Mouse (Mus musculus): Measurements from ENCODE around the gene Fbf1. TPM values are rescaled to one million over a fixed set of nuclear protein-coding genes. Genes with fewer than 3 reads are reported as not detected.

Gene Fbf1
- polyA plus RNA-seq, 1 experiment from 2014 or later: 38.3 TPM

GRCm38 (mm10) chr11:116198639-116199531, 30.9 kb upstream of the Fbf1 start, which contains the start of the genes Ten1 and Acox1:
Ten1 (plus strand) TSS chr11:116198855.
Acox1 (minus strand) TSS chr11:116199045.
- H3K4me1 ChIP-seq: peaks cover 14% of the 10 kb centered on the region
- H3K36me3 ChIP-seq: peaks cover 22% of the 10 kb centered on the region
- H3K27me3 ChIP-seq: no peaks in the 10 kb centered on the region
- peak; percentile 97 for ATAC-seq (ENCODE audit: insufficient number of reproducible peaks, low FRiP score, low TSS enrichment, low read depth)
- H3K9me3 ChIP-seq: no peaks in the 10 kb centered on the region
- peak within 1 kb of the TSS; percentile 82 for H3K4me3 ChIP-seq
- H3K9ac ChIP-seq: peak within 1 kb of the TSS; percentile 88
- H3K27ac ChIP-seq: peak within 1 kb of the TSS; percentile 95
- peak within 1 kb of the TSS; percentile 55 for H3K4me2 ChIP-seq
- under 1% methylated on average over 62 of the region's 62 CpGs for WGBS

- WGBS: 20% methylated on average over 13 of the region's 13 CpGs
- Histone ChIP-seq H3K27ac (peak overlapping the region; percentile 95), H3K9me3 (no peaks in the 10 kb centered on the region), H3K36me3 (peaks cover 16% of the 10 kb centered on the region), H3K4me1 (peaks cover 14% of the 10 kb centered on the region), H3K9ac (peak overlapping the region; percentile 88), H3K4me2 (peak overlapping the region; percentile 55), H3K27me3 (no peaks in the 10 kb centered on the region), H3K4me3 (peak overlapping the region; percentile 82)
- ATAC-seq (ENCODE audit: insufficient number of reproducible peaks, low FRiP score, low TSS enrichment, low read depth): no peak
These were observed 30.2 kb upstream of the Fbf1 start for GRCm38 (mm10) chr11:116198132-116198531.

- no peak overlapping the region for H3K9ac ChIP-seq
- no peak for ATAC-seq (ENCODE audit: insufficient number of reproducible peaks, low FRiP score, low TSS enrichment, low read depth)
These were observed 29.6 kb upstream of the Fbf1 start for GRCm38 (mm10) chr11:116197584-116197906.

GRCm38 (mm10) chr11:116196866-116197583, 29.1 kb upstream of the Fbf1 start:
- Histone ChIP-seq H3K4me2 (no peak overlapping the region), H3K4me3 (no peak overlapping the region), H3K9ac (no peak overlapping the region), H3K4me1 (peaks cover 14% of the 10 kb centered on the region), H3K9me3 (no peaks in the 10 kb centered on the region), H3K36me3 (peaks cover 16% of the 10 kb centered on the region), H3K27ac (no peak overlapping the region), H3K27me3 (no peaks in the 10 kb centered on the region)
- no peak for ATAC-seq (ENCODE audit: insufficient number of reproducible peaks, low FRiP score, low TSS enrichment, low read depth)
- WGBS: 93% methylated on average over 18 of the region's 18 CpGs

More at GRCm38 (mm10) chr11:116197584-116197906, 29.6 kb upstream of the Fbf1 start:
- Histone ChIP-seq H3K4me1 (peaks cover 14% of the 10 kb centered on the region), H3K9me3 (no peaks in the 10 kb centered on the region), H3K36me3 (peaks cover 16% of the 10 kb centered on the region), H3K27me3 (no peaks in the 10 kb centered on the region), H3K4me2 (no peak overlapping the region), H3K27ac (no peak overlapping the region), H3K4me3 (peak overlapping the region; percentile 82; the same call in 1 of the 2 replicates)
- 84% methylated on average over 6 of the region's 6 CpGs for WGBS

- H3K27me3 ChIP-seq: no peaks in the 10 kb centered on the region
- H3K9ac ChIP-seq: no peak overlapping the region
- peaks cover 14% of the 10 kb centered on the region for H3K4me1 ChIP-seq
- H3K4me2 ChIP-seq: no peak overlapping the region
- H3K27ac ChIP-seq: no peak overlapping the region
- 88% methylated on average over 3 of the region's 3 CpGs for WGBS
- H3K9me3 ChIP-seq: no peaks in the 10 kb centered on the region
- no peak overlapping the region for H3K4me3 ChIP-seq
- ATAC-seq (ENCODE audit: insufficient number of reproducible peaks, low FRiP score, low TSS enrichment, low read depth): no peak
- H3K36me3 ChIP-seq: peaks cover 17% of the 10 kb centered on the region
These were observed 28.4 kb upstream of the Fbf1 start for GRCm38 (mm10) chr11:116196336-116196735.

- 62% methylated on average over 5 of the region's 5 CpGs for WGBS
- Histone ChIP-seq H3K9me3 (no peaks in the 10 kb centered on the region), H3K36me3 (peaks cover 22% of the 10 kb centered on the region), H3K4me1 (peaks cover 14% of the 10 kb centered on the region), H3K27ac (no peak overlapping the region), H3K4me3 (no peak overlapping the region), H3K4me2 (no peak overlapping the region), H3K27me3 (no peaks in the 10 kb centered on the region), H3K9ac (no peak overlapping the region)
- ATAC-seq (ENCODE audit: insufficient number of reproducible peaks, low FRiP score, low TSS enrichment, low read depth): no peak
These were observed 27.3 kb upstream of the Fbf1 start for GRCm38 (mm10) chr11:116195252-116195651.

GRCm38 (mm10) chr11:116194619-116195018, 26.7 kb upstream of the Fbf1 start:
- no peaks in the 10 kb centered on the region for H3K9me3 ChIP-seq
- no peak overlapping the region for H3K27ac ChIP-seq
- 94% methylated on average over 8 of the region's 8 CpGs for WGBS
- H3K27me3 ChIP-seq: no peaks in the 10 kb centered on the region
- no peak for ATAC-seq (ENCODE audit: insufficient number of reproducible peaks, low FRiP score, low TSS enrichment, low read depth)
- H3K4me1 ChIP-seq: peaks cover 13% of the 10 kb centered on the region
- H3K4me2 ChIP-seq: no peak overlapping the region
- H3K9ac ChIP-seq: no peak overlapping the region
- H3K36me3 ChIP-seq: peaks cover 22% of the 10 kb centered on the region
- H3K4me3 ChIP-seq: no peak overlapping the region

- Histone ChIP-seq H3K27ac (peak overlapping the region; percentile 30; the same call in 1 of the 2 replicates), H3K9ac (no peak overlapping the region), H3K9me3 (no peaks in the 10 kb centered on the region), H3K4me1 (0 out of 2 replicates have a peak, but pooled peaks cover 13% of the 10 kb centered on the region), H3K27me3 (no peaks in the 10 kb centered on the region), H3K4me2 (no peak overlapping the region), H3K4me3 (no peak overlapping the region), H3K36me3 (peaks cover 64% of the 10 kb centered on the region)
- no peak for ATAC-seq (ENCODE audit: insufficient number of reproducible peaks, low FRiP score, low TSS enrichment, low read depth)
- WGBS: 64% methylated on average over 11 of the region's 11 CpGs
These were observed 19.4 kb upstream of the Fbf1 start for GRCm38 (mm10) chr11:116187226-116187930.

GRCm38 (mm10) chr11:116186360-116186759, 18.4 kb upstream of the Fbf1 start:
- Histone ChIP-seq H3K9ac (no peak overlapping the region), H3K27me3 (no peaks in the 10 kb centered on the region), H3K9me3 (no peaks in the 10 kb centered on the region), H3K4me3 (no peak overlapping the region), H3K36me3 (peaks cover 73% of the 10 kb centered on the region), H3K27ac (peak overlapping the region; percentile 80), H3K4me1 (0 out of 2 replicates have a peak, but pooled peaks cover 13% of the 10 kb centered on the region), H3K4me2 (no peak overlapping the region)
- WGBS: 86% methylated on average over 11 of the region's 11 CpGs
- no peak for ATAC-seq (ENCODE audit: insufficient number of reproducible peaks, low FRiP score, low TSS enrichment, low read depth)

- peak overlapping the region; percentile 80 for H3K27ac ChIP-seq
- peaks cover 70% of the 10 kb centered on the region for H3K36me3 ChIP-seq
- H3K27me3 ChIP-seq: no peaks in the 10 kb centered on the region
- ATAC-seq (ENCODE audit: insufficient number of reproducible peaks, low FRiP score, low TSS enrichment, low read depth): peak; percentile 77
- H3K4me2 ChIP-seq: no peak overlapping the region
- H3K9ac ChIP-seq: no peak overlapping the region
- H3K9me3 ChIP-seq: no peaks in the 10 kb centered on the region
- H3K4me3 ChIP-seq: no peak overlapping the region
- WGBS: 59% methylated on average over 3 of the region's 3 CpGs
- 0 out of 2 replicates have a peak, but pooled peaks cover 13% of the 10 kb centered on the region for H3K4me1 ChIP-seq
These were observed 17.9 kb upstream of the Fbf1 start for GRCm38 (mm10) chr11:116185836-116186235.

GRCm38 (mm10) chr11:116178411-116179121, 10.6 kb upstream of the Fbf1 start:
- peaks cover 90% of the 10 kb centered on the region for H3K36me3 ChIP-seq
- ATAC-seq (ENCODE audit: insufficient number of reproducible peaks, low FRiP score, low TSS enrichment, low read depth): no peak
- WGBS: 78% methylated on average over 20 of the region's 20 CpGs

More at GRCm38 (mm10) chr11:116178411-116179121, 10.6 kb upstream of the Fbf1 start:
- Histone ChIP-seq H3K4me1 (no peaks in the 10 kb centered on the region), H3K9me3 (no peaks in the 10 kb centered on the region), H3K27ac (no peak overlapping the region), H3K9ac (no peak overlapping the region), H3K4me2 (no peak overlapping the region), H3K4me3 (no peak overlapping the region), H3K27me3 (no peaks in the 10 kb centered on the region)

Data from limb, embryonic 15.5 days (tissue).